33 mouse cellular contexts compared by ENCODE assay signal in genomic region chr1:161970874-161971273, GRCm38 (mm10). TPM values are rescaled to one million over a fixed set of nuclear protein-coding genes. Genes with fewer than 3 reads are reported as not detected.
"Had no signal": no experiment of that assay in that cellular context is flagged by ENCODE, and none has a peak within 500 bp of the region (broad histone marks: within the 10 kb centered on the region; RNA-seq: fewer than 3 reads in every experiment).

No protein-coding gene starts in this region.

- ATAC-seq: forebrain, embryonic 16.5 days; hindbrain, embryonic 16.5 days; inflammation-experienced regulatory T-cells, adult 6 months; intestine, embryonic 15.5 days; intestine, postnatal 0 days had no signal

- H3K4me3 ChIP-seq: heart, adult 2 months; hindbrain, embryonic 12.5 days; intestine, embryonic 15.5 days; layer of hippocampus, adult 2 months; left cerebral cortex, adult 2 months had no signal

- H3K9me3 ChIP-seq: hindbrain, embryonic 10.5 days; hindbrain, embryonic 12.5 days; intestine, embryonic 15.5 days had no signal

- H3K4me2 ChIP-seq: hindbrain, embryonic 14.5 days; liver, embryonic 11.5 days had no signal

- DNase-seq: gastrocnemius, adult 2 months; gastrocnemius, postnatal 10 days; gastrocnemius, postnatal 25 days; heart, adult 2 months; heart, postnatal 10 days; heart, postnatal 4 days; kidney, adult 18-20 months; kidney, adult 8-10 months; kidney, postnatal 10 days; kidney, postnatal 25 days; kidney, postnatal 4 days; liver had no signal

- H3K27me3 ChIP-seq: hindbrain, embryonic 12.5 days; intestine, embryonic 15.5 days had no signal

- H3K36me3 ChIP-seq: hindbrain, embryonic 12.5 days had no signal

- H3K27ac ChIP-seq: gastrocnemius, adult 2 months; heart, adult 2 months; hindbrain, embryonic 10.5 days; hindbrain, embryonic 12.5 days; hindbrain, embryonic 14.5 days; intestine, embryonic 15.5 days; layer of hippocampus, adult 2 months; left cerebral cortex, adult 2 months had no signal

- H3K9ac ChIP-seq: hindbrain, embryonic 12.5 days; hindbrain, embryonic 14.5 days; intestine, embryonic 15.5 days had no signal

RNA-seq across cellular contexts. Expression of gene 4930558K02Rik, which starts 8.6 kb away (rescaled TPM):
- total RNA-seq: gastrocnemius, adult 2 months; gastrocnemius, postnatal 10 days; gastrocnemius, postnatal 25 days; granulocyte monocyte progenitor cell, adult 5-6 weeks; heart, adult 2 months; heart, postnatal 10 days; heart, postnatal 4 days; layer of hippocampus, adult 2 months; layer of hippocampus, postnatal 25 days; left cerebral cortex, adult 2 months; left cerebral cortex, postnatal 14 days; left cerebral cortex, postnatal 36 days had no signal
- polyA plus RNA-seq: forebrain, embryonic 16.5 days; heart, adult 2 months; heart, embryonic 11.5 days; heart, embryonic 14.5 days; heart, embryonic 16.5 days; hindbrain, embryonic 10.5 days; hindbrain, embryonic 12.5 days; inflammation-experienced regulatory T-cells, adult 6 months; intestine, embryonic 15.5 days; intestine, postnatal 0 days; kidney, embryonic 14.5 days; kidney, embryonic 16.5 days; limb, embryonic 14.5 days; liver, embryonic 11.5 days had no signal
